Mouse (Mus musculus) kidney, embryonic 16.5 days (tissue): ENCODE measurements around the gene Gtpbp1. TPM values are rescaled to one million over a fixed set of nuclear protein-coding genes. Genes with fewer than 3 reads are reported as not detected.
A peak's percentile ranks its signal among the peaks of the same experiment; 100 is the strongest.

Experiments
- ATAC-seq: fragments of 200-750 bp; cut with Nextera tagmentation; 2 replicates; pipeline ENCODE4 v1.8.0; 2017; ENCODE audit warnings: moderate TSS enrichment; ENCODE audit not compliant: low FRiP score, low TSS enrichment
- H3K27ac ChIP-seq: fragments of 300-500 bp; sonication (generic); 2 replicates; pipeline ENCODE4 v1.5.1; 2014; ENCODE audit warnings: low read length
- H3K27me3 ChIP-seq: fragments of 300-500 bp; sonication (generic); 2 replicates; pipeline ENCODE4 v1.6.1; 2014; ENCODE audit warnings: low read length, control low read depth, mixed read lengths; ENCODE audit not compliant: insufficient read depth
- H3K36me3 ChIP-seq: fragments of 300-500 bp; sonication (generic); 2 replicates; pipeline ENCODE4 v1.6.1; 2014; ENCODE audit warnings: low read length, control low read depth, mixed read lengths; ENCODE audit not compliant: insufficient read depth
- H3K4me1 ChIP-seq: fragments of 300-500 bp; sonication (generic); 2 replicates; pipeline ENCODE4 v1.6.1; 2014; ENCODE audit warnings: low read length, control low read depth, mixed read lengths; ENCODE audit not compliant: insufficient read depth
- H3K4me2 ChIP-seq: fragments of 300-500 bp; sonication (generic); replicated peaks from 2 replicates; pipeline ENCODE4 v1.6.1; 2014; ENCODE audit warnings: low read depth, low read length
- H3K4me3 ChIP-seq: fragments of 300-500 bp; sonication (generic); 2 replicates; pipeline ENCODE4 v1.5.1; 2014; ENCODE audit warnings: mild to moderate bottlenecking, low read length
- H3K9ac ChIP-seq: fragments of 300-500 bp; sonication (generic); replicated peaks from 2 replicates; pipeline ENCODE4 v1.6.1; 2014; ENCODE audit warnings: low read length
- H3K9me3 ChIP-seq: fragments of 300-500 bp; sonication (generic); 2 replicates; pipeline ENCODE4 v1.6.1; 2016; ENCODE audit warnings: low read length, control low read depth
- WGBS: fragments of 180-500 bp; shearing (Covaris S2); extraction: QIAGEN DNeasy Blood & Tissue Kit; methylation state at CpG from one replicate; pipeline ENCODE4 v1.1.7; 2014; 5-methylcytosine and 5-hydroxymethylcytosine counted together
- polyA plus RNA-seq: library from polyadenylated mRNA; unstranded; fragments of >200 nt; fragmentation: Nextera tagmentation; extraction: Ambion mirVana; gene quantifications from 2 replicates; pipeline ENCODE4 v1.2.1, GENCODE M21; 2015

Gene Gtpbp1
- polyA plus RNA-seq, 1 experiment from 2014 or later = 36.6 TPM

GRCm38 (mm10) chr15:79745312-79745711 lies 54.7 kb downstream of the Gtpbp1 start:
- H3K36me3 ChIP-seq = no peaks in the 10 kb centered on the region
- no peak overlapping the region for H3K4me2 ChIP-seq
- no peak for ATAC-seq
- H3K4me1 ChIP-seq = peaks cover 19% of the 10 kb centered on the region
- H3K27ac ChIP-seq = no peak overlapping the region
- H3K9me3 ChIP-seq = no peaks in the 10 kb centered on the region
- WGBS = 63% methylated on average over 10 of the region's 10 CpGs
- H3K27me3 ChIP-seq = no peaks in the 10 kb centered on the region
- H3K9ac ChIP-seq = no peak overlapping the region
- no peak overlapping the region for H3K4me3 ChIP-seq

DNA sequence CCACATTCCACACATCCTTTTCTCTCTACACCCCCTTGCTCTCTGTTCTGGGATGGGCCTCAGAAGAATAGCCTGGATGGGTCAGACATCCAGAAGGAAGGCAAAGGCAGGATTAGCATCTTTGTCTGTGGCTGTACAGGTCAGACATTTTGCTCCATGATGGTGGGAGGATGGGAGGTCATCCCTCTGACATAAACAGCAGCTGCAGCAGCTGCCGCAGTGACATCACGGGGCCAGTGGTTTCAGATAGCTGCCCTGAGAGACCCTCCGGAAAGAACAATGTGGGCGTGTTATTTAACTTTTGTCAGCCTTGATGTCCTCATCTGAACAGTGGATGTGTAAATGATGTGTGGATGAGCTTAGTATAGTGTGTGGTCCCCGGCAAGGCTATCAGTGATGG lies 55.2 kb downstream of the Gtpbp1 start:
- H3K4me1 ChIP-seq = peaks cover 14% of the 10 kb centered on the region
- H3K27me3 ChIP-seq = no peaks in the 10 kb centered on the region
- H3K4me3 ChIP-seq = no peak overlapping the region
- H3K9ac ChIP-seq = no peak overlapping the region
- ATAC-seq = no peak
- 78% methylated on average over 5 of the region's 5 CpGs for WGBS
- no peaks in the 10 kb centered on the region for H3K9me3 ChIP-seq
- H3K4me2 ChIP-seq = no peak overlapping the region
- no peaks in the 10 kb centered on the region for H3K36me3 ChIP-seq
- H3K27ac ChIP-seq = no peak overlapping the region

DNA sequence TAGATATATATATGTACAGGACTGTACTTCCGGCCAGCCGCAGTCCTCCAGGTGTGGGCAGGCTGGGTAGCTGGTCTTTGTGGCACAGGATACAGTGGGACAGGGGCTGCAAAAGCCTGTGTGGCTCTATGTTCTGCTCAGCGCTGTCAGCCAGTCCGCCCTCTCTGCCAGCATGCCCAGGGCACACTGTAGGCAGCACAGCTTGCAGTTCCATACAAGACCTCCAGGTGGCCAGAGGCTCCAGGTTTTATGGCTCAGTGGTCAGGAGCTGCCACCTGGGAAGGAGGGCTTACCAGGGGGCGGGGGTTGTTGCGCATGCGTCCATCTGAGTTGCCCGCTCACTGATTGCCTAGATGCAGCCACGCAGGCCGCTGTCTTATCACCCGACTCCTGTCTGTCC lies 57.4 kb downstream of the Gtpbp1 start:
- Histone ChIP-seq H3K27me3 (no peaks in the 10 kb centered on the region), H3K4me2 (no peak overlapping the region), H3K9me3 (no peaks in the 10 kb centered on the region), H3K27ac (no peak overlapping the region), H3K36me3 (no peaks in the 10 kb centered on the region), H3K4me1 (peaks cover 3% of the 10 kb centered on the region; the same call in 1 of the 2 replicates), H3K4me3 (no peak overlapping the region), H3K9ac (no peak overlapping the region)
- no peak for ATAC-seq
- 67% methylated on average over 11 of the region's 11 CpGs for WGBS

DNA sequence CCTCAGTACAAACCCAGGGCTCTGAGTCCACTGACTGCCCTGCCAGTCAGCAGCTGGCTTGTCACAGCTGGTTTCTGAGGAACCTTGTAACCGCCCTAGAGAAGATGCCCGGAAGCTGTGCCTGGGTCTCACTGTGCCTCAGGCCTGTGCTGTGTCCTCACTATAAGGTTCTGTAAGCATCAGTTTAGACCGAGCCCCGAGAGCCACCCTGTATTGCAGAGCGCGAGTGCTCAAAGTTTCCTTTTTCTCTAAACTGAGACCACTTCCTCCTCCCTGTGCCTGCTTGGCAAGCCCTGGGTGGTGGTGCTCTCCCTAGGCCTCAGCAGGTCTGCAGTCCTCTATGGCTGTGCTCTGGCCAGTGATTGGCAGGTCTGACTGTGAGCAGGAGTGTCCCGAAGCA lies 58.5 kb downstream of the Gtpbp1 start:
- no peak overlapping the region for H3K4me2 ChIP-seq
- H3K4me3 ChIP-seq = no peak overlapping the region
- H3K9ac ChIP-seq = no peak overlapping the region
- 95% methylated on average over 7 of the region's 7 CpGs for WGBS
- no peaks in the 10 kb centered on the region for H3K9me3 ChIP-seq
- H3K27ac ChIP-seq = no peak overlapping the region
- no peaks in the 10 kb centered on the region for H3K4me1 ChIP-seq
- no peak for ATAC-seq
- no peaks in the 10 kb centered on the region for H3K36me3 ChIP-seq
- no peaks in the 10 kb centered on the region for H3K27me3 ChIP-seq

GRCm38 (mm10) chr15:79750266-79750665 lies 59.6 kb downstream of the Gtpbp1 start:
- 88% methylated on average over 8 of the region's 8 CpGs for WGBS

DNA sequence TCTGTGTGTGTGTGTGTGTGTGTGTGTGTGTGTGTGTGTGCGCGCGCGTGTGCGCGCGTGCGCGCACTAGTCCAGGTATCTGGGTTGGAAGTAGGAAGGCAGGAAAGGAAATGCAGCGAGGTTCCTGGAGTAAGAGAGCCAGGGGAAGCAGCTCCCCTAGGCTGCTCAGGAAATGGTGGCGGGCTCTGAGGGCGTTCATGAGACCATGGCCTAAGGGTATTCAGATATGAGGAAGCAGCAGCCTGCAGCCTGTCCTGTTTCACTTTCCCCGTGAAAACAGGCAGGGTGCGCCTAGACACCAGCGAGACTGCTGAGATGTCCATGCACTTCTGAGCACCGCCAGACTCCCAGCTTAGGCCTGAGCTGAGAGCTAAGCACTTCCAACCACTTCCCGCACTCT lies 61.1 kb downstream of the Gtpbp1 start:
- H3K36me3 ChIP-seq = no peaks in the 10 kb centered on the region
- no peak overlapping the region for H3K4me3 ChIP-seq
- H3K27me3 ChIP-seq = no peaks in the 10 kb centered on the region
- ATAC-seq = no peak
- H3K9me3 ChIP-seq = no peaks in the 10 kb centered on the region
- H3K4me2 ChIP-seq = no peak overlapping the region
- WGBS = 85% methylated on average over 17 of the region's 17 CpGs
- H3K4me1 ChIP-seq = no peaks in the 10 kb centered on the region
- no peak overlapping the region for H3K9ac ChIP-seq
- H3K27ac ChIP-seq = no peak overlapping the region

More at GRCm38 (mm10) chr15:79750266-79750665, 59.6 kb downstream of the Gtpbp1 start:
- Histone ChIP-seq H3K4me2 (no peak overlapping the region), H3K9me3 (no peaks in the 10 kb centered on the region), H3K4me3 (no peak overlapping the region), H3K27ac (no peak overlapping the region), H3K4me1 (no peaks in the 10 kb centered on the region), H3K27me3 (no peaks in the 10 kb centered on the region), H3K36me3 (no peaks in the 10 kb centered on the region), H3K9ac (no peak overlapping the region)
- no peak for ATAC-seq

GRCm38 (mm10) chr15:79752742-79753419 lies 62.2 kb downstream of the Gtpbp1 start:
- H3K4me2 ChIP-seq = no peak overlapping the region
- no peaks in the 10 kb centered on the region for H3K4me1 ChIP-seq
- H3K36me3 ChIP-seq = no peaks in the 10 kb centered on the region
- no peak overlapping the region for H3K27ac ChIP-seq
- ATAC-seq = peak; percentile 40; the same call in 1 of the 2 replicates
- H3K27me3 ChIP-seq = no peaks in the 10 kb centered on the region
- H3K4me3 ChIP-seq = no peak overlapping the region
- no peak overlapping the region for H3K9ac ChIP-seq
- WGBS = 27% methylated on average over 11 of the region's 11 CpGs
- no peaks in the 10 kb centered on the region for H3K9me3 ChIP-seq

DNA sequence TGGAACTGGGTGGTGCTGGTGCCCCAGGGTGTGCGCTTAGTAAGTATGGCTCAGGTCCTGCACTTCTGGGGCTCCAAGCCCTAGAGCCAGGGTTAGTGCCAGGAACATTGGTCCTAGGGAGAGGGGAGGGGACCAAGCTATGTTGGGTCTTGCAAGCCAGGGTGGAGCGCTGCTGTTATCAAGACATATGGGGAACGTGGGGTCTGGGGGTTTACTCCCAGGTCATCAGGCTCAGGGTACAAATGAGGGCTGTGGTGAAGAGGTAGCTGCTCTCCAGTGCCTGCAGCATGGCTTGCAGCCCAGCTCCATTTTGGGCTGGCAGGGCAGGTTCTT lies 62.7 kb downstream of the Gtpbp1 start:
- no peaks in the 10 kb centered on the region for H3K9me3 ChIP-seq
- no peak for ATAC-seq
- 93% methylated on average over 3 of the region's 3 CpGs for WGBS
- H3K27me3 ChIP-seq = no peaks in the 10 kb centered on the region
- no peak overlapping the region for H3K4me3 ChIP-seq
- H3K4me1 ChIP-seq = no peaks in the 10 kb centered on the region
- no peak overlapping the region for H3K27ac ChIP-seq
- no peaks in the 10 kb centered on the region for H3K36me3 ChIP-seq
- no peak overlapping the region for H3K9ac ChIP-seq
- no peak overlapping the region for H3K4me2 ChIP-seq

- Histone ChIP-seq H3K9me3 (no peaks in the 10 kb centered on the region), H3K4me3 (no peak overlapping the region), H3K4me1 (no peaks in the 10 kb centered on the region), H3K4me2 (no peak overlapping the region), H3K27me3 (no peaks in the 10 kb centered on the region), H3K9ac (no peak overlapping the region), H3K27ac (no peak overlapping the region), H3K36me3 (no peaks in the 10 kb centered on the region)
- WGBS = 54% methylated on average over 4 of the region's 4 CpGs
- ATAC-seq = no peak
Measured at GRCm38 (mm10) chr15:79753873-79754272, 63.2 kb downstream of the Gtpbp1 start.

GRCm38 (mm10) chr15:79755176-79755575 lies 64.5 kb downstream of the Gtpbp1 start:
- 80% methylated on average over 4 of the region's 4 CpGs for WGBS
- no peaks in the 10 kb centered on the region for H3K4me1 ChIP-seq
- no peak overlapping the region for H3K9ac ChIP-seq
- H3K36me3 ChIP-seq = no peaks in the 10 kb centered on the region
- no peak for ATAC-seq
- H3K4me2 ChIP-seq = no peak overlapping the region
- H3K9me3 ChIP-seq = no peaks in the 10 kb centered on the region
- H3K27ac ChIP-seq = no peak overlapping the region
- H3K27me3 ChIP-seq = no peaks in the 10 kb centered on the region
- no peak overlapping the region for H3K4me3 ChIP-seq
